Mouse (Mus musculus): ENCODE results near the gene Hvcn1.

- no peak for TF ChIP-seq GATA1 (IDR thresholded peaks at IDR 0.05; ENCODE audit: borderline replicate concordance, low read length)
- TF ChIP-seq TAL1 (conservative IDR thresholded peaks at IDR 0.05; ENCODE audit: low read depth, low read length) = no peak
- no peak for TF ChIP-seq CTCF (IDR thresholded peaks at IDR 0.05; ENCODE audit: low read depth, low read length)
Measured at GRCm38 (mm10) chr5:122219655-122220629, 13.3 kb downstream of the Hvcn1 start.
